Mouse (Mus musculus) stomach, embryonic 15.5 days (tissue): ENCODE results near the gene Ints5. TPM values are rescaled to one million over a fixed set of nuclear protein-coding genes. Genes with fewer than 3 reads are reported as not detected.
A peak's percentile ranks its signal among the peaks of the same experiment; 100 is the strongest.

Source experiments
- ATAC-seq: fragments of 200-750 bp; cut with Nextera tagmentation; 2 replicates; pipeline ENCODE4 v1.8.0; 2017; ENCODE audit warnings: low read depth, moderate number of reproducible peaks, moderate TSS enrichment; ENCODE audit not compliant: insufficient read depth, low FRiP score
- H3K27ac ChIP-seq: fragments of 300-500 bp; sonication (generic); 2 replicates; pipeline ENCODE4 v1.5.1; 2015; ENCODE audit warnings: mild to moderate bottlenecking, inconsistent platforms
- H3K27me3 ChIP-seq: fragments of 300-500 bp; sonication (generic); replicated peaks from 2 replicates; pipeline ENCODE4 v1.6.1; 2015; ENCODE audit warnings: inconsistent platforms
- H3K36me3 ChIP-seq: fragments of 300-500 bp; sonication (generic); 2 replicates; pipeline ENCODE4 v1.6.1; 2015; ENCODE audit warnings: inconsistent platforms
- H3K4me1 ChIP-seq: fragments of 300-500 bp; sonication (generic); 2 replicates; pipeline ENCODE4 v1.6.1; 2015; ENCODE audit warnings: inconsistent platforms
- H3K4me2 ChIP-seq: fragments of 300-500 bp; sonication (generic); 2 replicates; pipeline ENCODE4 v1.6.1; 2015; ENCODE audit warnings: mild to moderate bottlenecking, inconsistent platforms
- H3K4me3 ChIP-seq: fragments of 300-500 bp; sonication (generic); replicated peaks from 2 replicates; pipeline ENCODE4 v1.5.1; 2015; ENCODE audit warnings: inconsistent platforms
- H3K9ac ChIP-seq: fragments of 300-500 bp; sonication (generic); 2 replicates; pipeline ENCODE4 v1.6.1; 2015; ENCODE audit warnings: inconsistent platforms
- H3K9me3 ChIP-seq: fragments of 300-500 bp; sonication (generic); 2 replicates; pipeline ENCODE4 v1.6.1; 2016; ENCODE audit warnings: inconsistent platforms
- WGBS: fragments of 180-500 bp; shearing (Covaris S2); methylation state at CpG from one replicate; pipeline ENCODE4 v1.1.7; 2015; 5-methylcytosine and 5-hydroxymethylcytosine counted together
- polyA plus RNA-seq: library from polyadenylated mRNA; unstranded; fragments of >200 nt; fragmentation: Nextera tagmentation; extraction: Ambion mirVana; gene quantifications from 2 replicates; pipeline ENCODE4 v1.2.1, GENCODE M21; 2015

Gene Ints5
- polyA plus RNA-seq, 1 experiment from 2014 or later = 36.8 TPM

GRCm38 (mm10) chr19:8870838-8871237 is 22.0 kb upstream of the Ints5 start:
- H3K4me3 ChIP-seq = peak overlapping the region; percentile 97
- H3K36me3 ChIP-seq = peaks cover 14% of the 10 kb centered on the region
- H3K4me1 ChIP-seq = peaks cover 6% of the 10 kb centered on the region
- H3K4me2 ChIP-seq = peak overlapping the region; percentile 57
- ATAC-seq = no peak
- H3K27me3 ChIP-seq = no peaks in the 10 kb centered on the region
- H3K27ac ChIP-seq = peak overlapping the region; percentile 45
- H3K9ac ChIP-seq = peak overlapping the region; percentile 40; the same call in 1 of the 2 replicates
- H3K9me3 ChIP-seq = no peaks in the 10 kb centered on the region
- WGBS = 38% methylated on average over 9 of the region's 9 CpGs

GRCm38 (mm10) chr19:8871267-8872186 is 21.3 kb upstream of the Ints5 start, which contains the start of gene Ubxn1:
Gene Ubxn1, plus strand, starts transcription at chr19:8871496.
- Histone ChIP-seq H3K4me1 (peaks cover 6% of the 10 kb centered on the region), H3K36me3 (peaks cover 18% of the 10 kb centered on the region), H3K27me3 (no peaks in the 10 kb centered on the region), H3K4me3 (peak within 1 kb of the TSS; percentile 97), H3K4me2 (peak within 1 kb of the TSS; percentile 87), H3K27ac (peak within 1 kb of the TSS; percentile 84), H3K9me3 (no peaks in the 10 kb centered on the region), H3K9ac (peak within 1 kb of the TSS; percentile 94)
- ATAC-seq = peak; percentile 97
- WGBS = under 1% methylated on average over 59 of the region's 59 CpGs

GRCm38 (mm10) chr19:8872266-8872840 is 20.5 kb upstream of the Ints5 start:
- Histone ChIP-seq H3K36me3 (peaks cover 24% of the 10 kb centered on the region), H3K4me1 (peaks cover 6% of the 10 kb centered on the region), H3K27ac (peak overlapping the region; percentile 84), H3K27me3 (no peaks in the 10 kb centered on the region), H3K4me2 (peak overlapping the region; percentile 87), H3K9me3 (no peaks in the 10 kb centered on the region), H3K9ac (peak overlapping the region; percentile 94), H3K4me3 (peak overlapping the region; percentile 97)
- 59% methylated on average over 10 of the region's 10 CpGs for WGBS
- ATAC-seq = no peak

GRCm38 (mm10) chr19:8875031-8875430 is 17.8 kb upstream of the Ints5 start:
- H3K4me3 ChIP-seq = no peak overlapping the region
- no peak overlapping the region for H3K4me2 ChIP-seq
- no peaks in the 10 kb centered on the region for H3K27me3 ChIP-seq
- H3K9ac ChIP-seq = no peak overlapping the region
- ATAC-seq = no peak
- peaks cover 24% of the 10 kb centered on the region for H3K36me3 ChIP-seq
- no peak overlapping the region for H3K27ac ChIP-seq
- H3K4me1 ChIP-seq = peaks cover 13% of the 10 kb centered on the region
- 86% methylated on average over 7 of the region's 7 CpGs for WGBS
- no peaks in the 10 kb centered on the region for H3K9me3 ChIP-seq

GRCm38 (mm10) chr19:8880311-8881033 is 12.3 kb upstream of the Ints5 start, which contains the start of gene Uqcc3:
Gene Uqcc3, minus strand, starts transcription at chr19:8880923.
- Histone ChIP-seq H3K4me1 (peaks cover 9% of the 10 kb centered on the region; the same call in 1 of the 2 replicates), H3K9me3 (no peaks in the 10 kb centered on the region), H3K4me3 (peak within 1 kb of the TSS; percentile 68), H3K9ac (peak within 1 kb of the TSS; percentile 89), H3K27me3 (no peaks in the 10 kb centered on the region), H3K36me3 (peaks cover 13% of the 10 kb centered on the region), H3K27ac (peak within 1 kb of the TSS; percentile 89), H3K4me2 (peak within 1 kb of the TSS; percentile 72)
- under 1% methylated on average over 42 of the region's 42 CpGs for WGBS
- ATAC-seq = peak; percentile 93

- peak overlapping the region; percentile 72 for H3K4me2 ChIP-seq
- H3K9ac ChIP-seq = peak overlapping the region; percentile 89; the same call in 1 of the 2 replicates
- peaks cover 9% of the 10 kb centered on the region; the same call in 1 of the 2 replicates for H3K4me1 ChIP-seq
- H3K9me3 ChIP-seq = no peaks in the 10 kb centered on the region
- no peak overlapping the region for H3K27ac ChIP-seq
- H3K36me3 ChIP-seq = peaks cover 9% of the 10 kb centered on the region; the same call in 1 of the 2 replicates
- no peaks in the 10 kb centered on the region for H3K27me3 ChIP-seq
- 13% methylated on average over 3 of the region's 3 CpGs for WGBS
- ATAC-seq = no peak
- H3K4me3 ChIP-seq = peak overlapping the region; percentile 68
Measured at GRCm38 (mm10) chr19:8881034-8881392, 11.8 kb upstream of the Ints5 start.

GRCm38 (mm10) chr19:8883616-8884015 is 9.2 kb upstream of the Ints5 start, which contains the start of the genes Lbhd1 and Gm49403:
Gene Lbhd1, plus strand, starts transcription at chr19:8883732.
Gene Gm49403, plus strand, starts transcription at chr19:8883930.
- H3K4me3 ChIP-seq = no peak within 1 kb of the TSS
- H3K9me3 ChIP-seq = no peaks in the 10 kb centered on the region
- peaks cover 9% of the 10 kb centered on the region; the same call in 1 of the 2 replicates for H3K4me1 ChIP-seq
- H3K27ac ChIP-seq = no peak within 1 kb of the TSS
- H3K27me3 ChIP-seq = no peaks in the 10 kb centered on the region
- no peak within 1 kb of the TSS for H3K4me2 ChIP-seq
- H3K9ac ChIP-seq = no peak within 1 kb of the TSS
- ATAC-seq = no peak
- WGBS = 83% methylated on average over 3 of the region's 3 CpGs
- no peaks in the 10 kb centered on the region for H3K36me3 ChIP-seq

GRCm38 (mm10) chr19:8886916-8887584 is 5.8 kb upstream of the Ints5 start:
- Histone ChIP-seq H3K27me3 (no peaks in the 10 kb centered on the region), H3K27ac (peak overlapping the region; percentile 80), H3K4me2 (0 out of 2 replicates have a peak overlapping the region, but pooled peaks have one; percentile 57), H3K4me1 (peaks cover 6% of the 10 kb centered on the region; the same call in 1 of the 2 replicates), H3K9ac (no peak overlapping the region), H3K4me3 (no peak overlapping the region), H3K36me3 (0 out of 2 replicates have a peak, but pooled peaks cover 4% of the 10 kb centered on the region), H3K9me3 (no peaks in the 10 kb centered on the region)
- WGBS = 43% methylated on average over 1 of the region's 1 CpGs
- ATAC-seq = no peak

- Histone ChIP-seq H3K4me3 (peak overlapping the region; percentile 59), H3K27ac (peak overlapping the region; percentile 80), H3K27me3 (no peaks in the 10 kb centered on the region), H3K9ac (peak overlapping the region; percentile 55; the same call in 1 of the 2 replicates), H3K4me1 (peaks cover 6% of the 10 kb centered on the region; the same call in 1 of the 2 replicates), H3K4me2 (peak overlapping the region; percentile 57), H3K36me3 (0 out of 2 replicates have a peak, but pooled peaks cover 4% of the 10 kb centered on the region), H3K9me3 (no peaks in the 10 kb centered on the region)
- WGBS = 13% methylated on average over 19 of the region's 19 CpGs
- no peak for ATAC-seq
Measured at GRCm38 (mm10) chr19:8887585-8888463, 5.0 kb upstream of the Ints5 start.
